Mouse (Mus musculus) heart, postnatal 10 days (tissue): ENCODE data around the gene Uap1. TPM values are rescaled to one million over a fixed set of nuclear protein-coding genes. Genes with fewer than 3 reads are reported as not detected.

Experiments
- DNase-seq, 2 experiments: peaks; one replicate each; pipeline ENCODE4 v3.0.0; 2021
- intact Hi-C: fragments of 180-260 bp; cut with DNase I; formaldehyde crosslinking; loops from one replicate; pipeline ENCODE4 v1.15.1; 2025
- total RNA-seq, 2 experiments: library from RNA; stranded (reverse); gene quantifications; 2 replicates each; pipeline ENCODE4 v1.2.3; 2021

Gene Uap1
- total RNA-seq: 10 to 100 TPM; 47.0 to 48.0 TPM

DNA sequence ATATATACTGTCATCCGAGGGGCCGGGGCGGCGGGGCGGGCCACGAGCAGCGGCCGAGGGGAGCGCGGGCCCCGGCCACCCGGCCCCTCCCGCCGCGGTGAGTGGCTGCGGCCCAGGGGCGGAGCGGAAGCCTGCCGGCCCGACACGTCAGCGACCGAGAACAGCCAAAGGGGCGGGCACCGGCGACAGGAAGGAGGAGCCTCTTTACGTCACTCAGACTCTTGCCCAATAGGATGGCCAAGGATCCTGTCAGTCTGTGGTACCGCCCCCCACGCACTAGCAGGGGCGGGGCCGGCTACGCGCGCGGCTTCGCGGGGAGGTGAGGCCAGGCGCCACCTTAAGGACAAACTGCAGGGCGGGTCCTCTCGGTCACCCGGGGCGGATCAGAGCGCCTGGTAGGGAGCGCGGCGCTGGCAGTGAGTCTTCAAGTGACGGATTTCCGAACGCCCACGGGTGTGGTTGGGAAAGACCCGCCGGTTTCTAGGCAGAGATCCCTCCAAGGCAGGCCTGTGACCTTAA is at the start of gene Uap1:
Gene Uap1, minus strand, starts transcription at position 144 of the 519 bp plus-strand sequence.
- intact Hi-C loops: no loop called here
- peak; percentile 98 to 99 for DNase-seq

DNA sequence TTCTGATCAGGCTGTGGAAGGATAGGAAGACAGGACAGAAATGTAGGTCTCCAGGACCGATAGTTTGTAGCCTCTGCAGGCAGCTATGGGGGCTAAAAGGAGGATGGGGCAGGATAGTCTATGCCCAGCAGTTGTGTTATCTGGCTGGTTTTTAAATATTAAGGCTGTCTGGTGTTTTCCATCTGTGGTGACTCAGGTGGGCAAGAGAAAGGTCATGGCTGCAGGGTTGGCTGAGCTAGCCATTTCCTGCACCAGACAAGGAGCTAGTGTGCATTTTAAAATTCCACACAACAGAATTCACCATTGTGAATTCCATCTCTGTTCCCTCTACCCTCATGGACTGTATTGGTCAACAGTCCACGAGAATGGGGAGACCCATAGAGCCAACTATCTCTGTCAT is 48.5 kb upstream of the Uap1 start:
- no peak for DNase-seq
- intact Hi-C loops: no loop called here

DNA sequence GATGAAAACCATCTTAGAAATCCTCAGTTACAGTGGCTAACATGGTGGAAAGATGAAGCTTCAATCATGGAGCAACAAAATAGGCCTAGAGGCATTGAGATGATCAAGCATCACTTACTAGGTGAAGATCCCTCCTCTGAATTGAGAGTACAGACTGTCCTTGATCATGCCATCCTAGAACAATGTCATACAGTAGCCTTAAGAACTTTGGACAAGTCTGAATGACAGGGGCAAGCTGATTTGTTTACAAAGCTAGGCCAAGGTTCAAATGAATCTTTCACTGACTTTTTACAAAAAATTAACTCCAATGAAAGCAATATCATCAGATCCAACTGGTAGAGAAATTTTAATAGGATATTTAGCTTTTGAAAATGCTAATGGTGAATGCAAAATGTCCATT is 45.6 kb upstream of the Uap1 start:
- DNase-seq: no peak
- intact Hi-C loops: no loop called here

DNA sequence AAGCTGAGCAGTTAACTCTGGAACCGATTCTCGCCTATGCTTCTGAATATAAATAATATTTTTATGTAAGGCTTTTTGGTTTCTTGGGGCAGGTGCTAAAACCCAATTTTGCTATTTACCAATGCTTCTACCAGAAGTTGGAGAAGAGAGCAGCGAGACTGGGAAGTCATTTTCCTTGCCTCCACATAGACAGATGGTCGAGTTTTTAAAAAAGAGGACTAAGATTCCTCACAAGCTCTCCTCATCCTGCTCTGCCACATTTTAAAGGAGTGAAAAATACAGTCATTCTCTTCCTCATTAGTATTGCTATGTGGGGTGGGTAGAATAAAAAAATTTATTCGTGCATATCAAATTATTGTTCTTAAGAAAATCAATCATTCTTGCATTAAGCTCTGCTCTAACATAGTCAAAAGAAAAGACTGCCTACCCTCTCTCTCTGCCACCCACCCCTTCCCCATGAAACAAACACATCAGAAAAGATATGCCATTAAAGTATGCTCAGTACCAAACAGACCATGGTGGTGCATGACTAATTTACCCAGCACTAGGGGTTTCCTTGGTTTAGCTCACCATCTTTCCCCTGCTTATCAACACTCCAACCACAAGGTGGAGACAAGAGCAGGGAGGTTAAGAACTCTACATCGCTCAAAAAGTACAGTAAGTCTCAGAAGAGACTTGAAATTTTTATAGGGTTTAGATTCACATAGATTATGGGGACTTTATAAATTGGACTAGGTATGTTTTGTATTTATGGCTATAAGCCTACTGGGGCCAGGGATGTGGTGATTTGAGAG is 43.5 kb upstream of the Uap1 start:
- peak in 1 of 2 experiments; percentile 10 for DNase-seq
- intact Hi-C loops: loop anchor here (5.0 kb wide), 1 partner anchor 394 kb away; no protein-coding TSS in a partner anchor

DNA sequence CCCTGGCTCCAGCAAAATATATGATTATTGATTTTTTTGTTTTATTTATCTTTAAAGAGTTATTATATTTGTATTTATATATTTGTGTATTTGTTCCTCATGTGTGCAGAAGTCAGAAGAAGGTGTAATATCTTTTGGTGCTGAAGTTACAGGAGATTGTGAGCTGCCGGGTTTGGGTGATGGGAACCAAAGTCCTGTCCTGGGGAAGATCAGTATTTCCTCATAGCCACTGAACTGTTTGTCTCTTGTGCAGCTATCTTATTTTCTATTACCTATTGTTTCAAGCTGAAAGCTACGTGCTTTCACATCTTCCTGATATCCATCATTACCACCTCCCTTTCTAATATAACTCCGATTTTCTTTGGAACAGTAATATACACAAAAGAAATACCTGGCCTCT is 40.8 kb upstream of the Uap1 start:
- DNase-seq: no peak
- intact Hi-C loops: loop anchor here (5.0 kb wide), 1 partner anchor 397 kb away; no protein-coding TSS in a partner anchor

DNA sequence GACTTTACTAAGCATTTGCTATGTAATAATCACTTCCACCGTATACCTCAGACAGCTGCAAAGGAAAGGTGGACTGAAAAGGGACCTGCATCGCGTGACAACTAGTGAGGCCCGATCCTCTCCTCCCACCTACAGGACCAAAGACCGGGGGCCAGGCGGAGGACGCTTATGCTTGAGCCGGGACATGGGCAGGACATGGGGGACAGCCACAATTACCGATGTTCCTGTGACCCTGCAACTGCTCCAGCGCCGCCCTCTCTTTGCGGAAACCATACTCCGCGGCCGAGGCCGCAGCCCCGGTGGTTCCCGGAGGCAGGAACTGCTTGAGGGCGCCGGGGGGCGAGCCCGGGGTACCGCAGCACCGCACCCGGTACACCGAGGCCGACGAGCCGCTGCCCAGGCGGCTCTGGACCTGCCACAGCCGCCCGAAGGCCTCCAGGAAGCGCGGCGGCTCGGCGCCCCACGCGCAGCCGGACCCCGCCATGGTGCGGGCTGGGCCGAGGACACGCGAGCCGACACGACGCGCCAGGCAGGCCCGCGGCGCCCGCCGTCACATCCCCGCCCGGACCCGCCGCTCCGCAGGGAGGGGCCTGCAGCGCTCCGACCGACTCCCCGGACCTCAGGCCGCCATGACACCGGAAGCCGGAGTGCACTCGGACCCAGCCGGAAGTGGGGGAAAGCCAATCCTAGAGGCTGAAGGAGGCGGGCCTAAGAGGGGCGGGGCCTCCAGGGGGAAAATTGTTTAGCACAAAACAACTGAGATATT is 40.2 kb upstream of the Uap1 start, which contains the start of gene Uhmk1:
Gene Uhmk1, minus strand, starts transcription at position 641 of the 766 bp plus-strand sequence.
- DNase-seq: peak; percentile 92 to 96
- intact Hi-C loops: loop anchor here (5.0 kb wide), 1 partner anchor 397 kb away; no protein-coding TSS in a partner anchor

DNA sequence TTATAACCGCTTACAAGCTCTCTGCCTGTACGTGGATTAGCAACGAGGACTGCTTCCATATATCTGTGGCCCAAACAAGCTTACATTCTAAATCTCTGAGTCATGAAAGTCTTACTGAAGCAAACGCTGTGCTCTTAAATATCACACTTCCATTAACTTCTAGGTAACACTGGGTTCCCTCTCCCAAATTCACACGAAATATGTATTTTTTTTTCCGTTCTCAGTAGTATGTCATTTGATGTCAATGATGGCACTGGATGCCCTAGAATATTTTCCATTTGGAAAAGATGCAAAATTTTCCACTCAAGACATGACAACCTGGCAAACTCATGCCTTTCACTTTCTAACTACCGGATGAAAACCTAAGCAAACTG is 39.6 kb upstream of the Uap1 start:
- intact Hi-C loops: no loop called here
- no peak for DNase-seq

DNA sequence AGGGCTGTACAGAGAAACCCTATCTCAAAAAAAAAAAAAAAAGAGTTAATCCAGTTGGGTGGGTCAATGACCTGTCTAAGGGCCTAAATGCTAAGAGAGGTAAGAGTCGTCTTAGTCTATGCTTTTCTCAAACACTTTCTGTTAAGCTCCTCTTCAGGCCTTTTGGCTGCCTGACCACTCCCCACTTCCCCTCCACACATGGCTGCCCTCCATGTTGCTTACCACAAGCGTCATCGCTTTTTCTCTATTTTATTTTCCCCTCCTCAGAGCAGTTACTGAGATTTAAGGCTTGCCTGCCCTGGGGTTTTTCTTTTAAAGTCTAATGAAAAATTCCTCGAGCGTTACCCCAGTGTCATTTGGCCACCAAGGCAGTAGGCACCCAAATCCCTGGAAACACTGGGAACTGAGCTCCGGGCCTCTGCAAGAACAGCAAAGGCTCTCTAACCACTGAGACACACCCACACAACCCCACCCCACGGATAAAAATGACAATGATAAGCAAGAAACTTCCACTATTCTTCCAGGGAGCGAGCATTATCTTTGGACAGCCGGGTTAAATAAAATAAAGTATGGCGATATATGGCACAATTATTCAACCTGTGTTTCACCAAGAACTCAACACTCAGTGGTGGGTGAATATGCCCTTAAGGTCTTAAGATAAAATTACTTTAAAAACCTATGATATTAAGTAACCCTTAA is 38.6 kb upstream of the Uap1 start:
- intact Hi-C loops: no loop called here
- DNase-seq: no peak

DNA sequence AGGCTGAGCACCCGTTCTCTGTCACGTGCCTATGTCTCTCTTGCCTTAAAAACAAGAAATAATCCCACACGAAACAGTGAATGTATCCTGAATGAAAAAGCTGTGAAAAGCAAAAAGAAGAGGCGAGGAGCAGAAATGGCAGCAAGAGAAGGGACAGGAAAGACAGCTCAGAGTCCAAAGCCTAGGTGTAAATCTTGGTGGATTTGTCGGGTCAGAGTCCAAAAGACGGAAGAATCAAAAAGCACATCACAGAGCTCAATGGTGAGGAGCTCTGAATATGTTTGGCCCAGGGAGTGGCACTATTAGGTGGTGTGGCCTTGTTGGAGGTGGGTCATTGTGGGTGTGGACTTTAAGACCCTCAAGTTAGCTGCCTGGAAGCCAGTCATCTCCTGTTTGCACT is 31.6 kb upstream of the Uap1 start:
- no peak for DNase-seq
- intact Hi-C loops: no loop called here

DNA sequence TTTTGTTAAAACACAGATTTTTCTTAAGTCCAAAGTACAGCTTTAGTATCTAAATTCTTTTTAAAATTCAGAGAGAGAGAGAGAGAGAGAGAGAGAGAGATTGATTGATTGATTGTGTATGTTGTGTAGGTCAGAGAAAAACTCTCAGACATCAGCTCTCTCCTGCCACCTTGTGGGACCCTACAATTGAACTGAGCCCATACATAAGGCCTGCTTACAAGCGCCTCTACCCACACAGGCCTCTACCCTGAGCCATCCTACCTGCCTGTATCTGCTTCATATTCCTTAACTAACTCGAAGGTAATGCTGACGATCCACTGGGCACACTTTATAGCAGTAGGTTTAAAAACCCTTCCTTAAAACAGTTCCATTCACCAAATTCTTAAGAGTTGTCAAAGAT is 25.6 kb upstream of the Uap1 start:
- intact Hi-C loops: no loop called here
- peak; percentile 38 to 45 for DNase-seq

DNA sequence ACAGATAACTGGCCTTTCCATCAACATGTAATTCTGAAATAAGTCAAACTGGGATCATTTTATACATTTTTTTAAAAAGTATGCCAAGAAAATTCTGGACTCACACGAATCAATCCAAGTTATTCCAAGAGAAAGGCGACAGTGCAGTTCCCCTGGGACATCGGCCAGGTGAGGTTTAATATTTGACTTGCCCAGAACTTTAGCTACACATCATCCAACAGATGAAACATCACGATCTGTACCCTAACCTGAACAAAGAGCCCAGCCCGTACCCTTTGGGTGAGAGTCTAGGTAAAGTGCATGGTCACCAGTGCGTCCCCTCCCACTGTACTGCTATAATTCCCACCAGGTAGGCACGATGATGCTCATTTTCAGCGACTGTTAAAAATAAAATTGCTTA is 21.5 kb upstream of the Uap1 start:
- DNase-seq: no peak
- intact Hi-C loops: no loop called here

DNA sequence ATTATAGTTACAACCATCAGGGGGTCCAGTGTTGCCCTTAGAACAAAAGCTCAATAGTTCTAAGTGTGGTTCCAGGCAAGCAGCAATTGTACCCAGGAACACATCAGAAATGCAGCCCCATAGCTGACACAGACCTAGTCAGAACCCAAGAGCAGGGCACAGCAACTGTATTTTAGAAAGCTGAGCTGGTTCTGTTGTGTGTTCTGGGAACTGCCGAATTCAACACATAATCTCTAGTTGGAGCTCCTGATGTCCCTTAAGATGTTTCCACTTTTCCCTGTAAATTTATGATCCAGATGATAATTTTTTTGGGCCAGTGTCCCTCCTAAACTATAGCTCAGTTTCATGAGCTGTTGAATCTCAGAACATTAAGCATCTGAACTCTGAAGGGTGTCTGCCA is 17.2 kb upstream of the Uap1 start:
- DNase-seq: no peak
- intact Hi-C loops: no loop called here

DNA sequence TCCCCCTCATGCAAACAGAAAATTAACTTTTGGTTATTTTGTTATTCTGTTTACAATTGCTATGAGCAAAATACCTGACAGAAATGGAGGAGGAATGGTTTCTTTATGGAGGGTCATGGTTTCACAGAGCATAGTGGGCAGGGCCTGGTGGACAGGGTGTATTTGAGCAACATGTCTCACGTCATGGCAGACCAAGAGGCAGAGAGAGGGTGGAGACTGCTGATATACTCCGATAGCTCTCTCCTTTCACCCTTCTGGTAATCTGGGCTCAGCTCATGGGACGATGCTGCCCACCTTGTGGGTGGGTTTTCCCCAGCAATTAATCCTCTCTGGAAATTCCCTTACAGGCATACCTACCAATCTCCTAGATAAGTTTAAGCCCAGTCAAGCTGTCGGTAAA is 15.5 kb upstream of the Uap1 start:
- no peak for DNase-seq
- intact Hi-C loops: no loop called here

DNA sequence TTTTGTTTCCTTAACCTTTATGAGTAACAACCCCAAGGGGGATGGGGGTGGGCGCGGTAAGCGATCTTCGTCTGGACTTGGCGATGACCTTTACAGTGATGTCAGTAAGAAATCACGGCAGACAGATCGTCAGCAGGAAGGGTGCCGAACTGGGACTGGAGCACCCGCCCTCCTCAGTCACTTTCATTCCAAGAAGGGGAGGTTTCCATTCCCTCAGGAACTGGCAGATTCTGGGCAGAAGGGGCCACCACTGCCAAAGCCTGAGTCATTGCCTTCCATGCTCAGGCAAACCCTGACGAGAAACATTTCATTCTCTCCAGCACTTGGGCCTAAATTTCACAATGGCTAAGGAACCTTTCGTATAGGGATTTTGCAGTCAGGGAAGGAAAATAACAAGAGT is 13.8 kb upstream of the Uap1 start:
- intact Hi-C loops: no loop called here
- DNase-seq: peak; percentile 70 to 72

DNA sequence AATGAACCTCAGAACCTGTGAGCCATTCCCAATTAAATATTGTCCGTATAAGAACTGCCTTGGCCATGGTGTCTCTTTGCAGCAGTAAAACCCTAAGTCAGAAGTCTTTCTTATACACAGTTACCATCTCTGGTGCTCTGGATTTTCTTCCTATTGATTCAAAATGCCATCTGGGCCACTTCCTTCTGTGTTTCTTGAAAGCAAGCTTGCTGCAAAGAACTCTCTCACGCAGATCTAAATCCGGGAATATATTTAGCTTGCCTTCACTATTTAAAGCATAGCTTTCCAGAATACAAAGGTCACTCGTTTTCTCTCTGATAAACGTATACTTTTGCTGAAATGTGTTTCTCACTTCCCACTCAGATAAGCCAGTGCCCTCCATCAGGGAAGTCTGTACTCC is 11.8 kb upstream of the Uap1 start:
- no peak for DNase-seq
- intact Hi-C loops: no loop called here

DNA sequence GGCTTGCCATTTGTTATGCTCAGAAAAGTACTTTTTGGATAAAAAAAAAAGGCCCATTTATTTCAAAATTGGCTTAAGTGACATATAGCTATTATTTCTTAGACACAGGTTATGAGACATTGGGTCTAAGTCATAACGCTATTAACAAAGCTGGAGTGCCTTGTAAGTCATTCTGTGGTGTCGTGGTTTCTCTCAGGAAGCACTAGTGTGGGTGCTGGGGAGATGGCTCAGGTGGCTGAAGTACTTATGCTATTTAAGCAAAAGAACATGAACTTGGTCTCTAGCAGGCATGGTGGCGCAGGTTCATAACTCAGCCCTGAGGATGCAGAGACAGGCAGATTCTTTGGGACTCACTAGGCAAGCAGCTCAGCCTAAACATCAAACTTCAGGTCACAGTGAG is 10.4 kb upstream of the Uap1 start:
- DNase-seq: no peak
- intact Hi-C loops: no loop called here

DNA sequence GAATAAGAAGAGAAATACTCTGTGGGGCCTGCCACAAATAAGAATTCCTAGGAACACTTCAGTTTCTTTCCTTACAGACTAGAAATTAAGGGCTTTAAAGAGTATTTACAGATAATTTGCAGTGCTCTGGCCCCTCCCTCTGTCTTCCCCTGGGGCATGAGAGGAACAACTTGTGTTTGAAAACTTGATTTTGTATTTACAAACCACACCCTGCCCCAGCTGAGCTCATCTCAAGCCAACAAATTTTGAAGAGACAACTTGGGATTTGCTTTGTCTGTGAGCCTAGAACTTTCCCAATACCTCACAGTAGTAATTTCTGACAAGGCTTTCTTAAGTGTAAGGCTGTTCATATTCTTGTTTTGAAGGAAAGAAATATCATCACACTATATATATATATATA is 7.9 kb upstream of the Uap1 start:
- intact Hi-C loops: no loop called here
- peak; percentile 53 to 57 for DNase-seq

DNA sequence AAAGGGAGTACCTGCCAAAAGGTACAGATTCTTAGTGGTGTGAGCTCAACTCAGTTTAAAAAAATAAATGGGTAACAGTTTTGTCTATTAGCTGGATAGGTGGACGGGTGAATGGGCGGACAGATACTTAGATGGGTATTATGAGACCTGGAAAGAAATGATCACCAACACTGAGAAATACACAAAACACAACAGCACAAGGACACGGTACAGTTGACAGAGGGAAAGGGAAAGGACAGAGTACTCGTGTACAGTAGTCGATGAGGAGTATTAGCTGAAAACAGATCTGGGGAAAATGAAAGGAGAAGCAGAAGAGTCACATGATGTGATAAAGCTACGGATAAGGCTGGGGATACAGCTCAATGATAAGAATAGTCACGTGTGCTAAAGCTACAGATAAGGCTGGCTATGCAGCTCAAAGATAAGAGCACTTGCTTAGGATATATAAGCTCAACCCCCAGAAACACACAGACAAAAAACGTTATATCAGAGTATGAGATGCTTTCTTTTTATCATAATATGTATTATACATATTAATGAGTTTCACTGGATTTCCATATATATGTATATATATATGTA is 2.0 kb upstream of the Uap1 start:
- intact Hi-C loops: no loop called here
- no peak for DNase-seq

DNA sequence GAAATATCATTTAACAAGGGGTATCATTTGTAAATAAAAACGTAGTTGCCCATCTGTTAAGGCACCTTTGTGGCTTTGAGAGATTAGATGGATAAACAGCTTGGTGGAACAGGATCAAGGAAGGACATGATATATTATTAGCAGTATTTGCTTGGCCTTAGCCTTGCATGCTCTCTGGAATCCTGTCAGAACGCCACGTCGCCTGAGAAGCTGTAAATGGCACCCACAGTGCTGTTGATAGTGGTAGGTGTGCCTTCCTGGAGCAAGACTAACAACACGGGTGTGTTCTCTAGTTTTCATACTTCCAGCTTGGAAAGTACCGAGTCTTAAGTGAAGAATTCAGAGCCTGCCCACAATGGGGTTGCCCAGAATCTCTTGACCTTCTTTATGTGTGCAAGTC is 1.1 kb upstream of the Uap1 start:
- intact Hi-C loops: no loop called here
- peak; percentile 26 to 29 for DNase-seq

DNA sequence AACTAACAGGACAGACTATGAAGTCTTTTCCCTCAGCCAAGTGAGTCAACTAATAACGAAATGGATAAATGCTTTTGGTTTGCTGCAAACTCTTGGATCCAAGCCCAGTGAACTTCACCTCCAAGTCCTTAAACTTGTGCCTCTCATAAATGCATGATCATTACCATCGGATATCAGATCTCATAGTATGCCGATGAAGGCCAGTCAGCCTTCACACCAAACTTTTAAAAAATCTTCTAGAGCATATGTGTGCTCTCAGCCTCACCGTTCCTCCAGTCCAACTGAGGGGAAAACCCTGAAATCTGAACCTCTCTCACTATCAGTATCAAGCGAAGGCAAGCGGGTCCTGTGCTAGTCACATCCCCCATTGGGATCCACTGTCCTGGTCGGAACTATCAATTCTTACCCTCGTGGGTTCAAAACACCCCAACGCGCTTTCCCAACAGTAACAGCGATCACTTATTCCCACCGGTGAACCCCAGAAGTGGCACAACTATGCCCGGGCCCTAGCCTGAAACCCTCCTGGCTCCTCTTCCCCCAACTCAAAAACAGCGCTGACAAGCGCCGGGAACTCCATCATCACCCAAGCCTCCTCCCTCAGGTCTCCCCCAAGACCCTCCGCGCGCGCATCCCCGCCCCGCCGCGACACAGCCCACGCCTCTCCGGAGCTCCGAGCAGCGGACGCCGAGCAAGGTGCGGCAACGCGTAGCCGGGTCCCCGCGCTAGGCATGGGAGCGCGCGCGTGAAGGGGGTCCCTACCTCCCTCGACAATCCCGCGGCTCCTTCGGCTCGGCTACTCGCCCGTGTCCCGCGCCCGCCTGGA is 555 bp downstream of the Uap1 start:
- DNase-seq: no peak
- intact Hi-C loops: no loop called here
